Mouse (Mus musculus): ENCODE data around the gene Nap1l4. TPM values are rescaled to one million over a fixed set of nuclear protein-coding genes. Genes with fewer than 3 reads are reported as not detected.
"Not testable (repeated sequence)": the region's sequence is repeated elsewhere in the genome, so short reads cannot be mapped to it uniquely, and the experiment has no call there.

The Nap1l4 gene
- polyA plus RNA-seq, 1 experiment from 2014 or later, result 79.3 TPM

DNA sequence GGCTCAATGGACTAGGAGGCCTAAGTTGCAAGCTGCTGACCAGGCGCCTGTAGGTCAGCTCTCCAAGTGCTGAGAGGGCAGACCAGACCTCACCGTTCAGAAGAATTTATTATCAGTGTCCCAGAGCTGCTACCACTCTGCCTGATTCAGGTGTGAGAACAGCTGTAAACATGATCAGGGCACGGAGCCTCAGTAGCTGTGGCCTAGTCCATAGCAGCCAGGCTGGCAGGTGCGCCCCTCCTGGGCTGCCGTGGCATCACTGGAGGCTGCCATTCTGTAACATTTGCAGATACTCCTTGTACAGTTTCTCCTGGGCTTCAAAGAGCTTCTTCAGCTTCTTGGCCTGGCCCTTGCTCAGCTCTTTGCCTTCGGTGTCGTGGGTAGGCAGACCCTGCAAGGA, 8.7 kb upstream of the Nap1l4 start:
- Histone ChIP-seq H3K4me1 (replicated peaks) (peaks cover 14% of the 10 kb centered on the region), H3K27ac (replicated peaks) (peak overlapping the region; percentile 66), H3K4me2 (no peak overlapping the region), H3K9ac (0 out of 2 replicates have a peak overlapping the region, but pooled peaks have one; percentile 9), H3K4me3 (replicated peaks) (no peak overlapping the region), H3K27me3 (no peaks in the 10 kb centered on the region), H3K9me3 (replicated peaks) (no peaks in the 10 kb centered on the region), H3K36me3 (replicated peaks) (peaks cover 98% of the 10 kb centered on the region)
- peak; percentile 55 for ATAC-seq (ENCODE audit: insufficient read depth)
- WGBS (ENCODE audit: insufficient replicate concordance), result 72% methylated on average over 7 of the region's 7 CpGs

DNA sequence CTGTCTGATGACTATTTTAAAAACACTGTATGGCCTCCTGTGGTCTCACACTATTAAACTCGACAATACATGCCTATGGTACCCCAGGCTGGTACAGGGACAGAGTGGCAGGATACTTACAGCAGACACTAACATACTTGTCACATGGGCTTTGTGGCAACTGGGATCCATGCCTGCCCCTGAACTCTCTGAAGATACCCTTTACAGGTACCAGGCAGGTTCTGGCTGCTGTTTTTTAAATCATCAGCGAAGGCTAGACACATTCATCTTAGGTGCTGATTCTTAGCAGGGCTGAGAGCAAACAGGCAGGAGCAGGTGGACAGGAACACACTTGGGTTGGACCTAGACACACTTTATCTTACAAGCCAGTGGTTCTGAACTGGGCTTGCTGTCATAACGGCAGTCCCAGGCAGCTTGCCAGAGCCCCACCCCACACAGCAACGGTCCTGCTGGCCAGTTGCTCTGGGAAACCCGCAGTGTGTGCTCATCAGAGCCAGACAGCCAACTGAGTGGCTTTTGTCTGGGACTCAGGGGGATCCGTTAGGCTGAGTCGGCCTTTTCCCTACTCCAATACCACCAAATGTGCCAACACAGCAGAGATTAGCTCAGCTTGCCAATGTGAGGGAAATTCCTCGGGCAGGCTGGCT, 8.2 kb upstream of the Nap1l4 start:
- Histone ChIP-seq H3K4me1 (replicated peaks) (peaks cover 14% of the 10 kb centered on the region), H3K27ac (replicated peaks) (peak overlapping the region; percentile 66), H3K27me3 (no peaks in the 10 kb centered on the region), H3K9ac (0 out of 2 replicates have a peak overlapping the region, but pooled peaks have one; percentile 9), H3K9me3 (replicated peaks) (no peaks in the 10 kb centered on the region), H3K4me2 (no peak overlapping the region), H3K36me3 (replicated peaks) (peaks cover 94% of the 10 kb centered on the region), H3K4me3 (replicated peaks) (no peak overlapping the region)
- WGBS (ENCODE audit: insufficient replicate concordance), result 51% methylated on average over 8 of the region's 8 CpGs
- peak; percentile 86 for ATAC-seq (ENCODE audit: insufficient read depth)

DNA sequence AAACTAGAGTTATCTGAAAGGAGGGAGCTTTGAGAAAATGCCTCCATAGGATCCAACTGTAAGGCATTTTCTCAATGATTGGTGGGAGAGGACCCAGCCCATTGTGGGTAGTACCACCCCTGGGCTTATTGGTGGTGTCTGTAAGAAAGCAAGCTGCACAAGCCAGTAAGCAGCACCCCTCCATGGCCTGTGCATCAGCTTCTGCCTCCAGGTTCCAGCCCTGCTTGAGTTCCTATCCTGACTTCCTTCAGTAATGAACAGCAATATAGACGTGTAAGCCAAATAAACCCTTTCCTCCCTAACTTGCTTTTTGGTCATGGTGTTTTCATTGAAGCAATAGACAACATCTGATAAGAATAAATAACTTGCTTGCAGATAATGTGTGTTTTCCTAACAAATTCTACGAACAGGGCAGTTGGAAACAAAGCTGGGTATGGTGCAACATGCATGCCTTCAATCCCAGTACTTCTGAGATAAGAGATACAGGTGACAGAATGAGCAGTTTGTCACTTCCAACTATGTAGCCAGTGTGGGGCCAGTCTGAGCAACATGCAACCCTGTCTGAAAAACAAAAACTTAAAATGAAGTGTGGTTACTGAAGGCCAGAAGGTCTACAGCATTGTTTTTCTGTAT, 798 bp upstream of the Nap1l4 start:
- peaks cover 37% of the 10 kb centered on the region for H3K4me1 ChIP-seq (replicated peaks)
- ATAC-seq (ENCODE audit: insufficient read depth), result no peak
- no peaks in the 10 kb centered on the region for H3K27me3 ChIP-seq
- 7% methylated on average over 2 of the region's 2 CpGs for WGBS (ENCODE audit: insufficient replicate concordance)
- H3K4me2 ChIP-seq, result peak overlapping the region; percentile 76
- H3K36me3 ChIP-seq (replicated peaks), result peaks cover 35% of the 10 kb centered on the region
- H3K9me3 ChIP-seq (replicated peaks), result no peaks in the 10 kb centered on the region
- H3K9ac ChIP-seq, result peak overlapping the region; percentile 53
- peak overlapping the region; percentile 91 for H3K4me3 ChIP-seq (replicated peaks)
- H3K27ac ChIP-seq (replicated peaks), result peak overlapping the region; percentile 79

DNA sequence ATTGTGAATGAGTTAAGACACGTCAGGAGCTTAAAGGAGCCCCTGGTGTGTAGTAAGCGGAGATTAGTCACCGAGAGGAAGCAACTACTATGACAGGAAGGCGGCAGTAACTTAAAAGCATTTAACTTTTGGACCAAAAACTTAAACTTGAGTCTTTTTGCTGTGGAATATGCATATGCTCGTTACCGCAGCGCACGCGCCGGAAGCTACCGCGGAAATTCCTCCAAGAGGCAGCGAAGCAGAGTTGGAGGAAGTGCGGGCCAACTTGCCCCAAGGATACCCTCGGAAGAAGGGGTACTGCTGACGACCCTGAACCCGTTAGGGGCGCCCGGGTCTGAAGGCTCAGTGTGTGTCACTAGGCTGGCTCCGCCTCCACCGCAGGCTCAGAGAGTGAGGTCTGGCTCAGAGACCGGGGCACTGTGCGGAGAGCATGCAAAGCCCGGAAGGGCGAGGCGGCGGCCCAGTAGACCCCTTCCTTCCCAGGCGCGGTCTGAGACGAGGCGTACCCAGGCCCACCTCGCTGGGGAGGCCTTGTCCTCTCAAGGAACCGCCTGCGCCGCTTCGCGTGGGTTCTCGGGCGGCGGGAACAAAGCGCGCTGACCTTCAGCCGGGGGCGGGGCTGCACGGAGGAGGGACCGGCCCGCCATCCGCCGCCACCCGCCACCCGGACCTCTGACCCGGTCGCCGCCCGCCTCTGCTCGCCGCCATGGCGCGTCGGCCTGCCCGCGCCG, 510 bp downstream of the Nap1l4 start:
- H3K4me1 ChIP-seq (replicated peaks), result peaks cover 49% of the 10 kb centered on the region
- peak; percentile 81 for ATAC-seq (ENCODE audit: insufficient read depth)
- under 1% methylated on average over 61 of the region's 63 CpGs for WGBS (ENCODE audit: insufficient replicate concordance)
- peak overlapping the region; percentile 91 for H3K4me3 ChIP-seq (replicated peaks)
- H3K36me3 ChIP-seq (replicated peaks), result peaks cover 28% of the 10 kb centered on the region
- peak overlapping the region; percentile 76 for H3K4me2 ChIP-seq
- no peaks in the 10 kb centered on the region for H3K9me3 ChIP-seq (replicated peaks)
- peak overlapping the region; percentile 92 for H3K9ac ChIP-seq
- no peaks in the 10 kb centered on the region for H3K27me3 ChIP-seq
- peak overlapping the region; percentile 91 for H3K27ac ChIP-seq (replicated peaks)

DNA sequence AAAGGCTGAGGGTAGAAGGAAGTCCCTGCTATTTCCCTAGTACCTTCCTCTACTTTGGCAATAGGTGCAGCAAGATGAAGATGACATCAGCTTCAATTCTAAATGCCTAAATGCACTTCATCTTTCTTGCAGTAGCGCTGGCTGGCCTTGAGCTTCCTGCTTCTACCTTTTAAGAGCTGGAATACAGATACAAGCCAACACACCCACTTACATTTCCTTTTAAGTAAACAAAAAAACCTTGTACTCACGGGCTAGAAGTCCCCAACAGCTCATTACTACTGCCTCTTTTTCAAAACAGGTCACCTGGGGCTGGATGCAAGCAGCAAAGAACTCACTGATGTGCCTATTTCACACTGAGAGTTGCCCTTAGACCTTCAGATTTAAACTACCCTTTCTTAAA, 2.4 kb downstream of the Nap1l4 start:
- peak overlapping the region; percentile 15 for H3K27ac ChIP-seq (replicated peaks)
- H3K9ac ChIP-seq, result no peak overlapping the region
- H3K27me3 ChIP-seq, result no peaks in the 10 kb centered on the region
- WGBS (ENCODE audit: insufficient replicate concordance), result 50% methylated on average over 2 of the region's 2 CpGs
- peak overlapping the region; percentile 76; the same call in 1 of the 2 replicates for H3K4me2 ChIP-seq
- H3K4me1 ChIP-seq (replicated peaks), result peaks cover 63% of the 10 kb centered on the region
- H3K36me3 ChIP-seq (replicated peaks), result peaks cover 25% of the 10 kb centered on the region
- no peak for ATAC-seq (ENCODE audit: insufficient read depth)
- no peaks in the 10 kb centered on the region for H3K9me3 ChIP-seq (replicated peaks)
- H3K4me3 ChIP-seq (replicated peaks), result no peak overlapping the region

DNA sequence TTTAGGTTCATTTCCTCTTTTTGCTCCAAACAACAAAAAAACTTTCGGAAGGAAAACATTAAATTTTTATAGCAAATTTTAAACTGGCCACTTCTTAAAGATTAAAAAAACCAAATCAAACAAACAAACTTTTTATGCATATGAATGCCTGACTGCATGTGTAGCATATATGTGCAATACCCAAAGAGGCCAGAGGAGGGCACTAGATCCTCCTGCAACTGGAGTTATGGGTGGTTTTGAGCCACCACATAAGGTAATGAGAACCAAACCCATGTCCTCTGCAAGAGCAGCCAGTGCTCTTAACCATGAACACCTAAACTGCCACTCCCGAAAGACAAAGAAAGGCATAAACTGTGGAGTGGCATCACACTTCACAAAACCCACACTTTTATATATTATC, 4.5 kb downstream of the Nap1l4 start:
- no peak overlapping the region for H3K9ac ChIP-seq
- H3K4me3 ChIP-seq (replicated peaks), result no peak overlapping the region
- 81% methylated on average over 2 of the region's 2 CpGs for WGBS (ENCODE audit: insufficient replicate concordance)
- H3K36me3 ChIP-seq (replicated peaks), result peaks cover 41% of the 10 kb centered on the region
- H3K9me3 ChIP-seq (replicated peaks), result no peaks in the 10 kb centered on the region
- peaks cover 65% of the 10 kb centered on the region for H3K4me1 ChIP-seq (replicated peaks)
- H3K4me2 ChIP-seq, result no peak overlapping the region
- no peak for ATAC-seq (ENCODE audit: insufficient read depth)
- no peak overlapping the region for H3K27ac ChIP-seq (replicated peaks)
- no peaks in the 10 kb centered on the region for H3K27me3 ChIP-seq

DNA sequence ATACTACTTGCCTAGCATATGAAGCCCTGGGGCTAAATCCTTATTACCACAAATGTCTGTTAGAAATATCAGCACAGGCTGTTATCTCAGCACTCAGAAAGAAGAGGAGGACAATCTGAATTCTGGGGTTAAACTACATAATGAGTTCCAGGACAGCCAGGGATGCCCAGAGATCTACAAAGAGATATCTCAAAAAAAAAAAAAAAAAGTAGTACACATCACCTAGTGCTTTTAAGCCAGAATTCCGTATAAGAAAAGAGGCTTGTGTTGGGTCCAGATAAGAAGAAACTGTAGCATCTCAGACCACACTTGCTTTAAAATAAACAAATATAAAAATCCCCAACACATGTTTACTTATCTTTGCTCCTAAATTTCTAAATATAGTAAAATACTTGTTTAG, 10.2 kb downstream of the Nap1l4 start:
- H3K4me1 ChIP-seq (replicated peaks), result peaks cover 62% of the 10 kb centered on the region
- peaks cover 77% of the 10 kb centered on the region for H3K36me3 ChIP-seq (replicated peaks)
- WGBS (ENCODE audit: insufficient replicate concordance), result 29% methylated on average over 1 of the region's 1 CpGs
- no peak overlapping the region for H3K27ac ChIP-seq (replicated peaks)
- H3K4me2 ChIP-seq, result no peak overlapping the region
- H3K9me3 ChIP-seq (replicated peaks), result no peaks in the 10 kb centered on the region
- no peak overlapping the region for H3K9ac ChIP-seq
- H3K27me3 ChIP-seq, result no peaks in the 10 kb centered on the region
- no peak overlapping the region for H3K4me3 ChIP-seq (replicated peaks)
- no peak for ATAC-seq (ENCODE audit: insufficient read depth)

DNA sequence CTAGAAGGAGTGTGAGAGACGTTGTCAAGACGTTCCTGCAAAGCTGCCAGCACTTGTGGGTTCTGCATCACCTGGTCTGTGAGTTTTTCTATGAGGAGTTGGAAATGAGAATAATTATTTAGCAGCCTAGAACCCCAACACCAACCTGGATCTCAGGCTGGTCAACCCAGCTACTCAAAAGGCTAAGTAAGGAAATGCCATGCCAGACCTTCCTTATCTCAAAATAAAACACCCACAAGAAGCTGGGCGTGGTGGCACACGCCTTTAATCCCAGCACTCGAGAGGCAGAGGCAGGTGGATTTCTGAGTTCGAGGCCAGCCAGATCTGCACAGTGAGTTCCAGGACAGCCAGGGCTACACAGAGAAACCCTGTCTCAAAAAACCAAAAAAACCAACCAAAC, 10.7 kb downstream of the Nap1l4 start:
- WGBS (ENCODE audit: insufficient replicate concordance), result 49% methylated on average over 6 of the region's 6 CpGs
- H3K4me2 ChIP-seq; H3K27me3 ChIP-seq; H3K9me3 ChIP-seq (replicated peaks); H3K27ac ChIP-seq (replicated peaks); ATAC-seq (ENCODE audit: insufficient read depth); H3K9ac ChIP-seq; H3K4me3 ChIP-seq (replicated peaks): not testable (repeated sequence)
- H3K36me3 ChIP-seq (replicated peaks), result peaks cover 81% of the 10 kb centered on the region
- H3K4me1 ChIP-seq (replicated peaks), result peaks cover 62% of the 10 kb centered on the region

DNA sequence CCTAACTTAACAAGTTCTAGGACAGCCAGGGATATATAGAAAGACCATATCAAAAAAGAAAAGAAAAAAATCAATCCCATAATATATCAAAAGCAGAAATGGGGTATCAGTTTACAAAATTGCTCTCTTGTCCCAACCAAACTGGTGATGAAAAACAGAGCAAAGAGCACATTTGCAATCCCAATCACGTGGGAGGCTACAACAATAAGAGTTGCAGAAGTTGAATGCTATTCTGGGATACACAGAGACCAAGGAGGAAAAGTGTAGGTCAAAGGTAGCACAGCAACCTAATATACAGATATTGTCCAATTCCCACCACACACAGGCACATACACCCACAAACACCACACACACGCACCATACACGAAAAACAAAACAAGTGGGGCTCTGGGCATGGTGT, 12.7 kb downstream of the Nap1l4 start:
- Histone ChIP-seq H3K27ac (replicated peaks) (no peak overlapping the region), H3K36me3 (replicated peaks) (peaks cover 94% of the 10 kb centered on the region), H3K27me3 (no peaks in the 10 kb centered on the region), H3K4me3 (replicated peaks) (no peak overlapping the region), H3K4me1 (replicated peaks) (peaks cover 63% of the 10 kb centered on the region), H3K9ac (no peak overlapping the region), H3K4me2 (no peak overlapping the region), H3K9me3 (replicated peaks) (no peaks in the 10 kb centered on the region)
- ATAC-seq (ENCODE audit: insufficient read depth), result no peak
- WGBS (ENCODE audit: insufficient replicate concordance), result 84% methylated on average over 3 of the region's 3 CpGs

DNA sequence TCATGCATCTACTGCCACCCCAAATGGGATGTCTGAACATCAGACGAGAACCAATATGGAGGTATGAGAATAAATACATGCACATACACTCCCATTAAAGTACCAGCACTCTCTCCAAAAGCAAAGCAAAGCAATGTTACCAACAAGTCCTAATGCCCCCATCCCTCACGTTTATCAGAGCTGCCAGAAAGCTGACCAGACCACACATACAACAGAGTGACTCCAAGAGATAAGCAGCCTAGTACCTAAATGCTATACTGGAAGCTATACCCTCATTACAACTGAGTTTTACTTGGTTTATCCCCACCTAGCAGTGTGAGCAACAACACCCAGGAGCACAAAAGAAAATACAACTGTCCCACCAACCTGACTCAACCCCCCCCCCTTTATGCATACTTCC, 15.6 kb downstream of the Nap1l4 start:
- Histone ChIP-seq H3K4me2 (peak overlapping the region; percentile 23), H3K27ac (replicated peaks) (peak overlapping the region; percentile 73), H3K9me3 (replicated peaks) (no peaks in the 10 kb centered on the region), H3K9ac (no peak overlapping the region; the same call in 1 of the 2 replicates), H3K4me1 (replicated peaks) (peaks cover 45% of the 10 kb centered on the region), H3K27me3 (no peaks in the 10 kb centered on the region), H3K36me3 (replicated peaks) (peaks cover 99% of the 10 kb centered on the region), H3K4me3 (replicated peaks) (no peak overlapping the region)
- 29% methylated on average over 2 of the region's 2 CpGs for WGBS (ENCODE audit: insufficient replicate concordance)
- ATAC-seq (ENCODE audit: insufficient read depth), result peak; percentile 92

DNA sequence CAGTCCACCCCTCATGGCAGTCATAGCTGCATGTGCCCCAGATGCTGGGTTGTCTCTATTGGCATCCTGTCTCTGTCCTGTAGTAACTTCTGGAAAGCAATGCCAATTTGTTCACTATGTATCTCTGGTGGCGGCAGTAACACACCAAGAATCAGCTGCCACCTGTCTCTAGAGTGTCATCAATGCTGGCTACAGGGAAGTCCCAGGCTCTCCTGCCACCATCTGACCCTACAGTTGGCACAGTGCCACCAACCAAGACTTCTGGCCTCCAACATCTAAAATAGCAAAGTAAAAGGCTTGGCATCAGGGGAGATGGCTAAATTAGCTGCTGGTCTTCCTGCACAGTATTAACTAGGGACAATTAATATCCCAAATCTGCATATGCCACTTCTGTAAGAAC, 16.5 kb downstream of the Nap1l4 start:
- no peak overlapping the region for H3K4me3 ChIP-seq (replicated peaks)
- no peak for ATAC-seq (ENCODE audit: insufficient read depth)
- no peaks in the 10 kb centered on the region for H3K27me3 ChIP-seq
- H3K27ac ChIP-seq (replicated peaks), result no peak overlapping the region; the same call in 1 of the 2 replicates
- peaks cover 36% of the 10 kb centered on the region for H3K4me1 ChIP-seq (replicated peaks)
- 98% methylated on average over 1 of the region's 1 CpGs for WGBS (ENCODE audit: insufficient replicate concordance)
- H3K9ac ChIP-seq, result no peak overlapping the region
- no peak overlapping the region for H3K4me2 ChIP-seq
- peaks cover 99% of the 10 kb centered on the region for H3K36me3 ChIP-seq (replicated peaks)
- H3K9me3 ChIP-seq (replicated peaks), result no peaks in the 10 kb centered on the region

All from liver, embryonic 15.5 days (tissue).